8 mouse cellular contexts compared by ENCODE assay signal in the genomic region with DNA sequence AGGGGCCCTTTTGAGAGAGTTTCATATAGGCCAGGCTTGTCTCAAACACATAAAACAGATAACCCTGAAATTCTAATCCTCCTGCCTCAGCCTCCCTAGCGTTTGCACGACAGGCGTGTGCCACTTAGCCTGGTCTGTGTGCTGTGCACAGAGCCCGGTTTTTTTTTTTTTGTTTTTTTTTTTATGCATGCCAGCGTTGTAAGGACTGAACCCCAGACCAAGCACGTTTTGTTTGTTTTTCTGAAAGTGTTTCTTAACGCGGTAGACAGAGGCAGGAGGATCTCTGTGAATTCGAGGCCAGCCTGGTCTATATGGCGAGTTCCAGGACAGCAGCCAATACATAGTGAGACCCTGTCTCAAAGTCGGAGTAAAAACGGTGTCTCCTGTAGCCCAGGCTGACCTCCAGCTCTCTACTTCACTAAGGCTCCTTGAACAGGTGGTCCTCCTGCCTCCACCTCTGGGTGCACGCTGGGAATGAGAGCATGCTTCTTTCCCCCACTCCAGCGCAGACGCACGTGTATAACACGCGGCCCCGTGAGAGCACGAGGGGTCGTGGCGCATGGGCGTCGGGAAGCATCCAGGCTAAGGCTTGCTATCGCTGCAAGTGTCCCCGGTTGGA. TPM values are rescaled to one million over a fixed set of nuclear protein-coding genes. Genes with fewer than 3 reads are reported as not detected.
DNase-seq lines count a peak whose midpoint lies in the region; ATAC-seq and TF ChIP-seq lines count a peak whose summit lies in the region.

A gene (minus strand): TSS at position 124 of the 619 bp plus-strand sequence.

- no peak for TF ChIP-seq POLR2A in limb, embryonic 14.5 days (IDR thresholded peaks at IDR 0.05; ENCODE audit: borderline replicate concordance, extremely low read depth, insufficient read depth, insufficient read length)

- peaks cover 15% of the 10 kb centered on the region for H3K36me3 ChIP-seq in E14TG2a.4 (ENCODE audit: insufficient read depth, low read length)
- no peaks in the 10 kb centered on the region for H3K36me3 ChIP-seq in limb, embryonic 14.5 days (ENCODE audit: control insufficient read depth, insufficient read depth, low read length)
- H3K36me3 ChIP-seq in stomach, embryonic 14.5 days (ENCODE audit: control insufficient read depth, insufficient read depth, low read length): no peaks in the 10 kb centered on the region

- peak within 1 kb of the TSS; percentile 93 for H3K4me3 ChIP-seq in E14TG2a.4 (replicated peaks; ENCODE audit: low read length)
- H3K4me3 ChIP-seq in limb, embryonic 14.5 days (replicated peaks; ENCODE audit: low read length): peak within 1 kb of the TSS; percentile 82
- peak within 1 kb of the TSS; percentile 84 for H3K4me3 ChIP-seq in stomach, embryonic 14.5 days (ENCODE audit: low read depth, low read length)

- H3K4me1 ChIP-seq in E14TG2a.4 (replicated peaks; ENCODE audit: low read depth, low read length): peaks cover 78% of the 10 kb centered on the region
- H3K4me1 ChIP-seq in limb, embryonic 14.5 days (ENCODE audit: control insufficient read depth, insufficient read depth, low read length): peaks cover 33% of the 10 kb centered on the region
- peaks cover 16% of the 10 kb centered on the region; the same call in 1 of the 2 replicates for H3K4me1 ChIP-seq in stomach, embryonic 14.5 days (ENCODE audit: control insufficient read depth, insufficient read depth, low read length)

- TF ChIP-seq CTCF in E14TG2a.4 (conservative IDR thresholded peaks at IDR 0.05; ENCODE audit: low read length): no peak

- peak within 1 kb of the TSS; percentile 99 for H3K4me2 ChIP-seq in limb, embryonic 14.5 days (replicated peaks; ENCODE audit: low read depth, low read length, severe bottlenecking)
- peak within 1 kb of the TSS; percentile 98 for H3K4me2 ChIP-seq in stomach, embryonic 14.5 days (replicated peaks; ENCODE audit: low read depth, low read length)

- intact Hi-C loops in heart, postnatal 36 days (cut with DNase I): no loop called here

- H3K27ac ChIP-seq in limb, embryonic 14.5 days (replicated peaks; ENCODE audit: low read depth, low read length): peak within 1 kb of the TSS; percentile 99
- peak within 1 kb of the TSS; percentile 99 for H3K27ac ChIP-seq in stomach, embryonic 14.5 days (ENCODE audit: low read length)

- peak; percentile 17 to 29 for DNase-seq in cerebellum, postnatal 25 days
- DNase-seq in heart, postnatal 36 days: peak in 1 of 2 experiments; percentile 46
- no peak for DNase-seq in limb, embryonic 14.5 days (ENCODE audit: low spot score)
- DNase-seq in frontal cortex, postnatal 14 days (ENCODE audit: low spot score in 2 of 2): no peak

- peak within 1 kb of the TSS; percentile 92 for H3K9ac ChIP-seq in limb, embryonic 14.5 days (ENCODE audit: low read depth, low read length, severe bottlenecking)
- peak within 1 kb of the TSS; percentile 77 for H3K9ac ChIP-seq in stomach, embryonic 14.5 days (replicated peaks; ENCODE audit: low read depth, low read length)

- no peak for ATAC-seq in cerebellum, adult (ENCODE audit: insufficient number of reproducible peaks, low FRiP score, low TSS enrichment)
- no peak for ATAC-seq in erythroid progenitor cell, adult 5-6 weeks (replicated peaks; ENCODE audit: low FRiP score, poor library complexity, severe bottlenecking)
- peak; percentile 4; the same call in 1 of the 2 replicates for ATAC-seq in limb, embryonic 14.5 days (ENCODE audit: low FRiP score, low read depth)
- ATAC-seq in stomach, embryonic 14.5 days (ENCODE audit: insufficient number of reproducible peaks, insufficient read depth, low FRiP score, low read depth): no peak

- 3% methylated on average over 26 of the region's 26 CpGs for WGBS in limb, embryonic 14.5 days
- 4% methylated on average over 26 of the region's 26 CpGs for WGBS in stomach, embryonic 14.5 days

- no peaks in the 10 kb centered on the region for H3K9me3 ChIP-seq in E14TG2a.4 (ENCODE audit: low read length)
- no peaks in the 10 kb centered on the region for H3K9me3 ChIP-seq in limb, embryonic 14.5 days (ENCODE audit: control insufficient read depth, low read length)
- no peaks in the 10 kb centered on the region for H3K9me3 ChIP-seq in stomach, embryonic 14.5 days (ENCODE audit: control insufficient read depth, low read depth, low read length)

- peaks cover 10% of the 10 kb centered on the region for H3K27me3 ChIP-seq in E14TG2a.4 (ENCODE audit: insufficient read depth, low read length)
- H3K27me3 ChIP-seq in limb, embryonic 14.5 days (ENCODE audit: control insufficient read depth, insufficient read depth, low read length): no peaks in the 10 kb centered on the region
- H3K27me3 ChIP-seq in stomach, embryonic 14.5 days (ENCODE audit: control insufficient read depth, insufficient read depth, low read length): no peaks in the 10 kb centered on the region

RNA-seq across cellular contexts. Expression of the gene that starts here (rescaled TPM):
- total RNA-seq in erythroid progenitor cell, adult 5-6 weeks (2015; ENCODE audit: low replicate concordance): 9.0 and 13.0 TPM in 2 replicates
- 18.1 and 30.6 TPM in 2 replicates for total RNA-seq in erythroid progenitor cell, adult 5-6 weeks (2017; ENCODE audit: low replicate concordance)
- 10 to 100 TPM; 28.9 to 35.0 TPM for total RNA-seq in heart, postnatal 36 days (2021)
- 163 and 236 TPM in 2 replicates for polyA plus RNA-seq in limb, embryonic 14.5 days (2012; rRNA removed)
- 151 and 171 TPM in 2 replicates for polyA plus RNA-seq in limb, embryonic 14.5 days (2014; fragmentation: Nextera tagmentation; extraction: Ambion mirVana)
- polyA plus RNA-seq in stomach, embryonic 14.5 days (2014; fragmentation: Nextera tagmentation; extraction: Ambion mirVana): 121 and 122 TPM in 2 replicates

Comparison
In these comparisons a context has a peak if more than half of its experiments do, and no peak if none do; other contexts are left out.
1. DNase-seq: peak in cerebellum, postnatal 25 days (2 of 2); none in limb, embryonic 14.5 days (single experiment) and frontal cortex, postnatal 14 days (0 of 2).
2. Peak in every context shown above with its lines, with median percentiles within 50 percentile points of each other: H3K4me3 ChIP-seq.